Mouse (Mus musculus): ENCODE data around the gene Dusp10.

The Dusp10 gene

GRCm38 (mm10) chr1:184059814-184060213 is 46.7 kb downstream of the Dusp10 start:
- DNase-seq: peak; percentile 51

- DNase-seq: peak; percentile 92
Measured at GRCm38 (mm10) chr1:184060381-184060780, 47.3 kb downstream of the Dusp10 start.

DNA sequence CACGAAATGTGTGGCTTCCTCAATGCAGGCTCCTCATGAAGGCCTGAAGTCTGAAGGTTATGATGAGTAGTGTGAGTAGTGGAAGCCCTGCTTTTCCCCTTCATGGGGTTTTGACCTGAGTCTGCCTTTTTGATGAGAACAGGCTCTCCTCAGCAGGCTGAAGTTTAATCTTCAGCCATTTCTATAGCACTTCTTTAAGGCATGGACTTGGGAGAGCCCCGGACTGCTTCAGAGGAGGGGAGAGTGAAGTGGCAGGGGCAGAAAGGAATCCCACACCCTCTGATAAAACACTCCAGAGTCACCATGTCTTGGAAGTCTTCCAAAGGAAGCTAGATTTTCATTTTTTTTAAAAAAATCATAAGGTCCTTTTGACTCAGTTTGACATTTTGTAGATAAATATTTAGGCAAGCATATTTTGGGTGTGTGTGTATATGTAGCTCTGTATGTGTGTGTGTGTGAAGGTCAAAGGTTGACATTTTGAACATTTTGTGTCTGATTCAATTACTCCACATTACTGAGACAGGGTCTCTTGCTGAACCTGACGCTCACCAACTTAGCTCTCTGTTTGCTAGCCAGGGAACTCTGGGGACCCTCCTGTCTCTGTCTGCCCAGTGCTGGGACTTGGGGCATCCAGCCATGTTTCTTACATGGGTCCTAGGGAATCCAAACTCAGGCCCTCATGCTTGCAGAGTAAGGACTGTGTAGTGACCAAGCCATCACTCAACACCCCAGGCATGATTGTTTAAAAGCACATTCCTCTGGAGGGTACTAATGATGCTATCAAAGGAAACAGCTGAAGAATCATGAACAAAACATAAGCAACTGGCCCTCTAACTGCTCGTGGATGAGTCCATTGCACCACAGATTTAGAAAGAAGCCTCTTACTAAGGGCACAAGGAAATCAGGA is 48.0 kb downstream of the Dusp10 start:
- peak; percentile 62 for DNase-seq

- peak; percentile 18 for DNase-seq
Measured at GRCm38 (mm10) chr1:184061901-184062300, 48.8 kb downstream of the Dusp10 start.

DNA sequence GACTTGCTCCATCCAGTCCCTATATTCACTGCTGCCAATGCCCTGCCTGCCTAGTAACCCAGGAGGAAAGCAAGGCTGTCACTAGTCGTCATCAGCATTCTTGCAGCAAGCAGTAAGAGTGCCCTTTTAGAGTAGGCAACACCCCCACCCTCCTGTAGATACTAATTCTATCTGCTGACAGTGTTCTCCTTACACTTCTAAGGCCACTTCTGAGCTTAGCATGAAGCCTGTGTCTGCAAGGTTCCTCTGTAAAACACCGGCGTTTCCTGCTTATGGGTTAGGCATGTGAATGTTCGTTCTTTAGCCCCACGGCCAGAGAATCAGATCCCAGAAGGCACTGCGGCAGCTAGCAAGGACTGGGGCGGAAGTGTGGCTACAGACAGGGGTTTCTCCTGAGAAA is 51.2 kb downstream of the Dusp10 start:
- peak; percentile 81 for DNase-seq

DNA sequence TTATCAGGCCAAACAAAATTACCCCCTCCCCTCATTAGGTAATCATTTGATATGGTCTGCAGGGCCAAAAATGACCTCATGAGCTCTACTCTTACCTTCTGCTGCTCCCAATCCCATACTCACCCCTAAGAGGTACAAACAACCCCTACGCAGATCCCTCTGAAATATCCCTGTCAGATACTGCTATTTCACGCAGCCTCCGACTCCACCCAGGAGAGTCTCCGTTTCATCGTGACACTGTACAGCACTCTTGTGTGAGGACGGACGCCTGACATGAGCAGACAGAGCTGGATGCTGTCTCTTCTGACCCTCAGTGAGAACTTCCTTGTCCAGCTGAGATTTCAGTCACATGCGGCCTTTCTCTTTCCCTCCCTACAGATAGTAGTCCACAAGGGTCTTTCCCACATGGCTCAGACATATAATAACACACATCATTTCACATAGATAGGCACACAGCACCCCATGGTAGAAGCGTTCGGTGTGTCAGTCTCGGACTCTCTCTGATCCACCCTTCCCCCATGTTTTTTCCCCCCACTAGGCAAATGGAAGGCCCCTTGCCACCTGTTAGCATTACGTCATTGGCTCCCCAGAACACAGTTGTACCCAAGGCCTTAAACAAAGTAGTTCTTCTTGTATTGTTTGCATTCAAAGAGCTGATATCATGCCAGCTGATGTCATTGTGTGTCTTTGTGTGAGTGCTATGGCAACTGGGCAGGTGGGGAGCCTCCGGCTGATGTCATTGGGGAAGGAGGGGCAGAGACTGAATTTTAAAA is 52.7 kb downstream of the Dusp10 start:
- DNase-seq: peak; percentile 79

DNA sequence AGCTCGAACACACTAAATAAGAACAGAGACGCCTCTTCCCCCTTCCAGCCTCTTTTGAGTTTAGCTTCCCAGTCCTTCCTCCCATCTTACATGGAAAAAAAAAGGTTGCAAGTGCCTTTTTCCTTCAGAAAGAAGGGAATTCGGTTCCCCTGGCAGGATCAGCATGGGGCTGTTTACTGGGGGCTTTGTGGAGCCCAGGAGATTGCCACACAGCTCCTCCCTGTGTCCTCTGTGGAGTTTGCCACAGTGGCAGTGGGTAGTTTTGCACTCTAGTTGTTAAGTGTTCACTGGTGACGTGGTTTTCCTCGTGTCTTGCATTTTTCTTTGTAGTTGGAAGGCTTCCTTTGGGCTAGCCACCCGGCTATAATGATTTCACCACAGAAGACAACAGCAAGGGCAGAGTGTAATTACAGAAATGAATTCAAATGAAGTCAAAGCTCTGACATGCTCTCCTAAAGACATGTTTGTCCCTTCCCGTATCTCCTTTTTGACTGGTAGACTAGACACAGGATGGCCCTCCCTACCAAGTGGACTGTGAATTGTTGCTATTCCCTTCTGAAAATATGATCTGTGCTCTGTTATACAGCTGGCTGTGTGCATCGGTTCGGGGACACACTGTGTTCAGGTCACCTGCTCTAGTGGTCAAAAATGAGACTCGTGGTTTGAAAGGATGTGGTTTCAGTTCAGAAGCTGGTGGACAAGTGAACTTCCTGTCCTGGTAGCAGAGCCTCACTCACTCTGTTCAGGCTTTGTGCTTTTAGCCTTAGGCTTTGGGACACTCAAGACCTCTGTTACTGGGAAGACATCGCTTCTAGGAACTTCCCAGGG is 53.6 kb downstream of the Dusp10 start:
- DNase-seq: peak; percentile 72

GRCm38 (mm10) chr1:184067704-184068558 is 54.8 kb downstream of the Dusp10 start:
- DNase-seq: peak; percentile 79

DNA sequence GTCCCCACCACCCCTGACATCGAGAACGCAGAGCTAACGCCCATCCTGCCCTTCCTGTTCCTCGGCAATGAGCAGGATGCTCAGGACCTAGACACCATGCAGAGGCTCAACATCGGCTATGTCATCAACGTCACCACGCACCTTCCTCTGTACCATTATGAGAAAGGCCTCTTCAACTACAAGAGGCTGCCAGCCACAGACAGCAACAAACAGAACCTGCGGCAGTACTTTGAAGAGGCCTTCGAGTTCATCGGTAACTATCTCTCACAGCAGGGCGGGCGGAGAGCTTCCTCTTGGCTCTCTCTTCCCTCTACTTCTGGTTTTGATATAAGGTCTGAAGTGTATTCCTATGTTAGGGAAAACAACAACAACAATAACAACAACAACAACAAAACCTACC is 55.9 kb downstream of the Dusp10 start:
- peak; percentile 78 for DNase-seq

DNA sequence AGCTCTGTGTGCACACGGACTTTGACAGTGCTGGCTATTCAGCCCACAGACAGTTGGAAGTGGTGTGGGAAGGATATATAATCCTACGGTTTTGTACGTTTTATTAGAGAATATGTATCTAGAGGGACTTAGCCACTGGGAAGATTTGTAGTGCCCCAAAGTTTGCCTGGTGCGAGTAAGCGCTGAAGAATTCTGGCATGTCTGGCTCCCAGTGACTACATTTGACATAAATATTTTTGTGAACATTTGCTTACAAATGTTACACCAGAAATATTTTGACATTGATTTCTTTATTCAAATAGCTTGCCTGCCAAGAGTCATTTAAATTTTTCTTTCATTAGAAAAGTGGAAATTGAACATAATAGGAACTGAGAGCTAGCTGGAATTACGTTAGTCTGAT is 63.0 kb downstream of the Dusp10 start:
- peak; percentile 33 for DNase-seq

DNA sequence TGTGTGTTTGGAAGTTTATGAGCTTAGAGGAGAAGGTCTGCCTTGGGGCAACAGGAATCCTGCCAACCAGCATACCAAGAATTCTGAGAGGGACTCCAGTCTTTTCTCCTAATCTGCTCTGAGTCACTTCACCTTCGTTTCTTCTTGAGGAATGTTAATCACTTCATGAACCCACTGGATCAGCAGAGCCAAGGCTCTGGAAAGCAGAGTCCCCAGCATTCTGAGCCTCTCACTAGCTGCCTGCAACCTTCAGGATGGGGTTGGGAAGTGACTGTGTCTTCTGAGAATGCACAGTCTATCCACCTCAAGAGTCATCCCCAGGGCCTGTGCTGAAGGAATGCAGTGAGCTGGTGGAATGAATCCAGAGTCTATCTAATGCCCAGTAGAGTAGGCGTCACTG is 63.7 kb downstream of the Dusp10 start:
- DNase-seq: peak; percentile 81

DNA sequence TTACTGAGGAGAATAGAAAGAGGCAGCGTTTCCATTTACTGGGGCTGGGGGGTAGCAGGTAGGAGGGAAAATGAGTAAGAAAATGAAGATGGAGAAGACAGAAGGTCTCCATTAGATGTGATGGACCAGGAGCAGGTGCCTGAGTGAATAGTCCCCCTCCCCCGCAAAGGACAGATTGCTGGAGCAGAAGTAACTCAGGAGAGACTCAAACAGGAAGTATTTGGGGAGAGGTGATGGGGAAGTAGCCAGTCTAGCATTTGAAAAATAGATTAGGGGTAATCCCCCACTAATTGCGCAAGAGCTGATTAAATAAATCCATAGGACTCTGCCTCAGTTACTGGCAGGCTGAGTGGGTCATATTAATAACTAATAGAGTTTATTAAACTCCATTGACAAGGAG is 66.2 kb downstream of the Dusp10 start:
- peak; percentile 60 for DNase-seq

- DNase-seq: peak; percentile 55
Measured at GRCm38 (mm10) chr1:184082661-184083060, 69.6 kb downstream of the Dusp10 start.

DNA sequence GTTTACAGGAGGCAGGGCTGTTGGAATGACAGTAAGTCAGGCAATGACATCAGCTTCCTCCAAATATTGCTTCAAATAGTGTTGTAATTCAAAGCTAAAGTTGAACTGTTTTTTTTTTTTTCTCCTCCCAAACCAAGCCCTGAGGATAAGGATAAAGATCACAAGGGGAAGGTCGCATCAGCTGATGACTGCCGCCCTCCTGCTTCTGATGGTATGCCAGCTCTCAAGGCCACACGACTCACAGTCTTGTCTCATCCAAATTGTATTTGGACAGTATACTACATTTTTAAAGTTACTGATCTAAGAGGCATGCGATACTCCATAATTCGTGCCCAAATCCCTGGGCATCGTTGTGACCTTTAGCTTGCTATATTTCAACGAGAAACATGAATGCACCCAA is 70.1 kb downstream of the Dusp10 start:
- peak; percentile 80 for DNase-seq

GRCm38 (mm10) chr1:184084961-184085360 is 71.9 kb downstream of the Dusp10 start:
- peak; percentile 85 for DNase-seq

DNA sequence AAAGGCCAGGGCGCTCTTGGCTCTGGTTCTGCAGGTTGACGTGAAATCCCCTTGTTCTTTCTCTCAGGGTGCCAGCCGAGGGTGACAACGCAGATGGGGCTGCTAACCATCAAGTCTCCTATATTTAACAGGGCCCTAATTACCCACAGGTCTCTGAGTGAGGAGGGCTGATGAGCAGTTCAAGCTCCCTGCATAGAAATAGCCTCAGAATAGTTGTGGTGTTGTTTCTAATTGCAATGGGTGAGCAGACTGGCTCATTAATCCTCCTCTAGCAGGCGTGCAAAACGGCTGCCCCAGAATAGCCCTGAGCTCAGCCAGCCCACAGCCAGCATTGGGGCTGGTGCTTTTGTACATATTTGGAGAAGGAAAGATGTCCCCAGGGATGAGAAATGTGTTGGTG is 77.4 kb downstream of the Dusp10 start:
- no peak for DNase-seq

DNA sequence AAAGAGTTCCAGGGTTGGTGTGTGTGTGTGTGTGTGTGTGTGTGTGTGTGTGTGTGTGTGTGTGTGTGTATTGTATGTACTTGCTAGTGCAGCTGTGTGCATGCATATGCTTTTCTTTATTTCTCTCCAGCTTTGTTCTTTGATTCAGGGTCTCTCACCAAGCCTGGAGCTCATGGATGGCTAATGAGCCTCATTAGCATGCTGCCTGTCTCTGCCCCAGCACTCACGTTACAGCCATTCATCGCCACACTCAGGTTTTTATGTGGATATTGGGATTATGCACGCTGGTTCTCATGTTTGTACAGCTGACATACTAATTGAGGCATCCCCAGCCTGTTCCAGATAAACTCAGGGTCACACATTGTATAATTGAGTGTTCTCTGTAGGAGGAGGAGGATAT is 81.8 kb downstream of the Dusp10 start:
- DNase-seq: peak; percentile 44

GRCm38 (mm10) chr1:184100414-184100813 is 87.3 kb downstream of the Dusp10 start:
- DNase-seq: peak; percentile 60

DNA sequence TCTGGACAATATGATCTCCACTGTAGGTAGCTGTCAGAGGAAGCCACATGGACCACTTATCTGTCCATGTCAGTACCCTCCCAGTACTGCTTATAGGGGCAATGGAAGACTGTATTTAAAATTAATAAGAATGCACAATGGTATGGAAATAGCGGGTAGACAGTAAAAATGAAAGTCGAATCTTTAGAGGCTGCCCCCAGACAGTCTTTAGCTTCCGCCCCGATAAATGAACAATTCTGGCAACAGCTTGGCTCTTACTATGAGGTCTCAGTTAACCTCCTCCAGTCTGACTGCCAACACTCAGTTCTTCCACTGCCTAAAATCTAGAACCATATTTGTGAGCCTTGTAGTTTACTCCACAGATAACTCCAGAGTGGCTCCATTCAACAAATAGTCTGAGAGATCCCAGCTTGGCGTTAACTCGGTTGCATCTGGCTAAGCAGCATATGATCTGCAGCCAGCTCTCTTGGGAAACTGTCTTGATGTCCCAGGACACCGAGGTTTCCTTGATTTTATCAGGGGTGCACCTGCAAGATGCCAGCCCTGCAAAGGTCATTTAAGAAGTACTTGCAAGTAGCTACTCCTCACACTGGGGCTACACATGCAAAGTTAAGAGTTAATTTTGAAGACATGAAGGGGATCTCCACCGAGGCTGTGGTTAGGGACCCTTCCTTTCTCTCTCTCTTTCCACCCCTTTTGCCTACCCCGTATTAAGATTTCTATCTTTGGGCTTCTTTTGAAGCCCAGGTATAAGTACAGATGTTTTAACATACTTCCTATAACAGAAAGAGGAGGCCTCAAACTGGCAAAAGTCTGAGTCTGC is 88.0 kb downstream of the Dusp10 start:
- peak; percentile 24 for DNase-seq

GRCm38 (mm10) chr1:184101750-184102046 is 88.6 kb downstream of the Dusp10 start:
- DNase-seq: peak; percentile 11

DNA sequence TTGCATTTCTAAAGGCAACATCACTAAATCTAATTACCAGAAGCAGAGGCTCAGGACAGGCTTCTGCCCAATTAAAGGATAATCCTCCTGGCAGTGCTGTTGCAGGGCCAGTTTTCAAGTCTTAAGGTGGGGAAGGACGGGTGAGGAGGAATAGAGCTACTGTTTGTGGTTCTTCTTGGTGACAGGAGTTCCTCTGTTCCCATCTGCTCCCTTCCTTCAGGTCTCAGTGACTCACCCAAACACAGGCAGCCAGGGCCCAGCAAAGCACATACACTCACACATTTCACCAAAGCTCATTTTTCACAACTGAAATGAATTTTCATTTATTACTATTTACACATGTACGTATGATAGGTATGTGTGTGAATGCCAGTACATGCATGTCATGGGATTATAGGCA is 93.7 kb downstream of the Dusp10 start:
- DNase-seq: no peak
